Mouse (Mus musculus) left cerebral cortex, adult 8-10 months (tissue): ENCODE measurements around the gene Ppp1r18. TPM values are rescaled to one million over a fixed set of nuclear protein-coding genes. Genes with fewer than 3 reads are reported as not detected.
"Not testable (repeated sequence)": the region's sequence is repeated elsewhere in the genome, so short reads cannot be mapped to it uniquely, and the experiment has no call there.

Experiments used
- DNase-seq, 2 experiments: peaks; one replicate each; pipeline ENCODE4 v3.0.0; 2022; ENCODE audit warnings: low spot score in 2 of 2
- total RNA-seq, 4 experiments: library from RNA; stranded (reverse); gene quantifications; 2 replicates each; pipeline ENCODE4 v1.2.4; 2022

Gene Ppp1r18
- total RNA-seq, 4 experiments from 2014 or later = 9.1 to 15.0 (median 10.9) TPM

DNA sequence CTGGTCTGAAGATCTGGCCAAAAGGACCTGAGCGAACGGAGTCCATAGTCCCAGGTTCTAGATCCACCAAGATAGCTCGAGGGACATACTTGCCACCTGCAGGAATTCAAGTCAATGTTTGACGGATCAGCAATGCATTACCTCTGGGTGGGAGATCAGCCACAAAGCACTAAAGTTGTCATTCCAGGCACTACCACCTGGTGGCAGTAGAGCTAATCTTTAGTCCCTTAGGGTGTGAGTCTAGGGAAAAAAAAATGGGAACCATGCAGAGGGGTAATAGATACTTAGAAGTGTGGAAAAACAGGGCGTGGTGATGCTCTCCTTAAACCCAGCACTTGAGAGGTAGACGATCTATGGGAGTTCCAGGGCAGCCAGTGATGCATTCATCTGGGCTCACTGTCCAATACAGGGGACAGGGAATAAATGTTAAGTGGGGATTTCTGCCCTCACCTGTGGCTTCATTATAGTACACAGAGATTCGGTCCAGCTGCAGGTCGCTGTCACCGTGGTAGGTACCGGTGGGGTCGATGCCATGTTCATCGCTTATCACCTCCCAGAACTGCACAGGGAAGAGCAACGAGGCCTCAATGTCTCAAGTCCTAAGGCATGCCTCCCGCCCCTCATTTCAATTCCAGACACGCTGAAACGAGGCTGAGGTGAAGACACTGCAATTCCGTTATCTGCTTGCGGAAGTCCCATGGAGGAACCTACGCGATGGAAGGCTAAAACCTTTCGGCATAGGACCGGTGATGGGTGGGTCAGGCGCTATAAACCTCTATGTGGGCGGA is 29.0 kb upstream of the Ppp1r18 start:
- peak; percentile 79 to 80 for DNase-seq

DNA sequence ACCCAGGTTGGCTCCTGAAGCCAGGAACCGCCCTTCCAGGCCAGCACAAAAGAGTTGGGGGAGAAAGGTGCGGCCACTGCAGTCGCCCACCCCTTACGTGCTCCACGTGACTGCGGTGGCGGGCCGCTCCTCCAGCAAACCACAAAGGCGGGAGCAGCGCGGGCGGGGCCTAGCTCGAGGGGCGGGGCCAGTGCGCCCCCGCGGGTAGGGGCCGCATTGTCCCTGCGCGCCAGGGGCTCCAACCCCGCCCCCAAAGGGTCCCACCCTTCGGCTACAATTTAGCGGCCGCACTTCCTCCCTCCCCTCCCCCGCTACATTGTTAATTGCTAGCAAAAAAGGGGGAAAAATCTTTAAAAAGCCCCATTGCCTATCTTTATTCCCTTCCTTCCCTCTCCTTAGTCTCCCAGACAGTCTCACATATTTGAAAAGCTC is 28.4 kb upstream of the Ppp1r18 start:
- peak; percentile 56 to 84 for DNase-seq

GRCm38 (mm10) chr17:35837487-35837886 is 27.9 kb upstream of the Ppp1r18 start:
- DNase-seq = no peak

GRCm38 (mm10) chr17:35838122-35838544 is 27.3 kb upstream of the Ppp1r18 start, which contains the start of gene Tubb5:
Tubb5 (minus strand) TSS chr17:35838306.
- peak; percentile 89 to 97 for DNase-seq

DNA sequence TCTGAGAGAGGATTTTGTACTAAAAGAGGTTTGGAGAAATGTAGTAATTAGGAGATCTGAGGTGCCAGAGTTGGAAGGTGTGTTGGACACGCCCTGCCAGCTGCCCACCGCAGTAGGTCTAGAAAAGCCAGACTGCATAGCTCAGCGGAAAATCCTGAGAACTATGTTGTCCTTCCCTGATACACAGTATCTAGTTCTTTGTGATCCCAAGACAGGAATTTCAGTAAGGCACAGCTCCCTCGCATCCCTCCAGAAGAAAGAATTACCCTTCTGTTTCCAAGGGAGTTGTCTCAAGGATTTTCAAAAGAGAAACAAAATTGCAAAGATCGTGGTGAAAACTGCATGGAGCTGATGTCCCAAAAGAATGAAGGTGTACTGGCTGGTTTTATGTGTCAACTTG is 26.8 kb upstream of the Ppp1r18 start:
- no peak for DNase-seq

DNA sequence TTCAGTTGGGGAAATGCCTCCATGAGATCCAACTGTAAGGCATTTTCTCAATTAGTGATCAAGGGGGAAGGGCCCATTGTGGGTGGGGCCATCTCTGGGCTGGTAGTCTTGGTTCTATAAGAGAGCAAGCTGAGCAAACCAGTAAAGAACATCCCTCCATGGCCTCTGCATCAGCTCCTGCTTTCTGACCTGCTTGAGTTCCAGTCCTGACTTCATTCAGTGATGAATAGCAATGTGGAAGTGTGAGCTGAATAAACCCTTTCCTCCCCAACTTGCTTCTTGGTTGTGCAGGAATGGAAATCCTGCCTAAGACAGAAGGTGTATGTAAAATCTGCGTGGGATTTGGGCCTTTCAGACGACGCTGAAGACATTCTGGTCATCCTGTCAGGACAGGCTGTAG is 26.4 kb upstream of the Ppp1r18 start:
- DNase-seq = not testable (repeated sequence)

DNA sequence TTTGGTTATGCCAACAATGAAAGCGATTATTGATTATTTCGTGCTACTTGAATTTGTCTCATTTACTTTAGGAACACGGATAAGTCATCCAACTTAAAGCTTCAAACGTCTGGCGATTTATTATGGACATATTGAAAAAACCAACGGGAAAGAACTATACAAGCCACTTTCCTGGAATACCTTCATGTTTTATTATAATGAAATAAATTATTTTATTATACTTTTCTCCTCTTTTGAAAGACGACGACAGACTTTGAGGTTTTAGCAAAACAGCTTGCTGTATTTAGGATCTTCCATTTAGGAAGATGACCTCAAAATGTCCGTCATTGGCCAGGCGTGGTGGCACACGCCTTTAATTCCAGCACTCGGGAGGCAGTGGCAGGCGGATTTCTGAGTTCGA is 24.8 kb upstream of the Ppp1r18 start:
- DNase-seq = no peak

- DNase-seq = peak; percentile 95 to 100
Measured at GRCm38 (mm10) chr17:35841076-35841950, 24.1 kb upstream of the Ppp1r18 start, which contains the start of gene Mdc1. Mdc1 (plus strand) TSS chr17:35841515.

DNA sequence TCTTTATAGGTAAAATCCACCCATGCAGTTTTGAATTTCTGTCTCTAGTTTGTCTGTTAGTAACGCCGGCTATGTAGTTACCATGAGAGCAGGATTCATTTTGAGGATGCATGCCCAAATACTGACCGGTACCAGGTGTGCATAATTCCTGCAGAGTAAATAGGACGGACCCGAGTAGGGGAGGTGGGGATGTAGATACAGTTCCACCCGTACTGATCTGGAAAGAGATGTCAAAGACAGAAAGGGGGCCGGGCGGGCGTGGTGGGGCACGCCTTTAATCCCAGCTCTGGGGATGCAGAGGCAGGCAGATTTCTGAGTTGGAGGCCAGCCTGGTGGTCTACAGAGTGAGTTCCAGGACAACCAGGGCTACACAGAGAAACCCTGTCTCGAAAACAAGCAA is 23.4 kb upstream of the Ppp1r18 start:
- DNase-seq = no peak

DNA sequence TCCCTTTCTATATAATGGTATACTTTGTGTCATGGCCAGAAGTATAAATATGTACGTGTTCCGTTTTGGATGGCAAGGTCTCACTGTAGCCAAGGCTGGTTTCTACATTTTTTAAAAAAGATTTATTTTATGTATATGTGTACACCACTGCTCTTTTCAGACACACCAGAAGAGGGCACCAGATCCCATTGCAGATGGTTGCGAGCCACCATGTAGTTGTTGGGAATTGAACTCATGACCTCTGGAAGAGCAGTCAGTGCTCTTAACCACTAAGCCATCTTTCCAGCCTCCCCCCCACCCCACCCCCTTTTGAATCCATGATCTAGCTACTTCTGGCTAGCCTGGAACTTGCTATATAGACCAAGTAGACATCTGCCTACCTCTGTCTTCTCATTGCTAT is 21.9 kb upstream of the Ppp1r18 start:
- no peak for DNase-seq

DNA sequence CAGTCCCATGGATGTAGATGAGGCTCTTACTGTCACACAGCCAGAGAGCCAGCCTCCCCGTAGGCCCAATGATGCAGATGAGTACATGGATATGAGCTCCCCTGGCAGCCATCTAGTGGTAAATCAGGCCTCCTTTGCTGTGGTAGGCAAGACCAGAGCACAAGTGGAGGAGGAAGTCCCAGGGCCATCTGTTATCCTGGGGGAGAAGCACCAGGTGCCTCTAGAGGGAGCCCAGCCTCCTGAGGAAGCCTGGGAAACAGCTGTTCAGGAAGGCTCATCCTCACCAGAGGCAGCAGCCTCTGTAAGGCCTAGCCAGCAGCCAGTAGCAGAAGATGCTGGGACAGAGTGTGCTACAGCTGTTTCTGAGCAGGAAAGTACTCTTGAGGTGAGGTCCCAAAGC is 17.3 kb upstream of the Ppp1r18 start:
- peak in 1 of 2 experiments; percentile 74 for DNase-seq

- no peak for DNase-seq
Measured at GRCm38 (mm10) chr17:35850974-35851373, 14.4 kb upstream of the Ppp1r18 start.

DNA sequence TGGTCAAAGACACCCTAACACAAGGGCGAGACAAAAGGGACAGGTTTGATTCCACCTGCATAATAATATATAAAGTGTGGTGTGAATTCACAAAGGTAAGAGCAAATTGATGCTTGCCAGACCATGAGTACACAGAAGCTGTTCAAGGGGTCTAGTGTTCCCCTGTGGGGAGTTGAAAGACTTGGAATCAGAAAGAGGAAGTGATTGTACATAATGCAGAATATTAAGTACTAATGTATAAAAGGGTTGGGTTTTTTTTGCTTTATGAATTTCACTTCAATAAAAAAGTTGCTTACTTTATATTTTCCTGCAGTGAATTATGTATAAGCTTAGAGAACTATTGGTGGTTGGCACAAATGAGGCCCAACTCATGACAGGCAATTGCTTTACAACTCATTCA is 6.0 kb upstream of the Ppp1r18 start:
- DNase-seq = no peak

DNA sequence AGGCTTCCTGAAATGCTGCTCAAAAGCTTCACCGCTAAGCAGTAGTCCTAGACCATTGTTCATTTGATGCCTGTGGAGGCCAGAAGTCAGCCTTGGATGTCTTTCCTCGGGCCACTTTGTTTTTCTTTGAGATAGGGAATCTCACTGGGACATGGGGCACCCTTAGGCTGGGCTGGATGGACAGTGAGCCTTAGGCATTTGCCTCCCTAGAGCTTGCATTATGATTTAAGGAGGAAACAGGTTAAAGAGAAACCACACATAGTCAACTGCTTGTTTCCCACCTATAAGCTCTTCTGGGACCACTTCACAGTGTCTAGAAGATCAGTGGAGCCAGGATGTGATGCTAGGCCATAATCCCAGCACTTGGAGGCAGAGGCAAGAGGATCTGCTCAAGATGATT is 5.6 kb upstream of the Ppp1r18 start:
- no peak for DNase-seq

DNA sequence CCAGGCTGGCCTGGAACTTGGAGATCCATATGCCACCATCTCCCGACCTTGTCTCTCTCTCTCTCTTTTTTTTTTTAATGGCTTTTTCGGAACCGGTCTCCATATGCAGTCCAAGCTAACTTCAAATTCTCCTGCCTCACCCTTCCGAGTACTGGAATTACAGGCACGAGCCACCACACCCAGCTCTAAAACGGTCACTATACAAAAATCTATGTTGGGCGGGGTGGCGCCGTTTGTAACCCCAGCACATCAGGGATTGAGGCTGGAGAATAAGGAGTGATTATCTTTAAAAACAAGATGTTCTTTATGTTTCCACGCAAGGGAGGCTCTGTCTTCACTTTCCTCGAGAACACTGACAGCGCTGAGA is 4.6 kb upstream of the Ppp1r18 start:
- no peak for DNase-seq

GRCm38 (mm10) chr17:35861198-35861857 is 4.1 kb upstream of the Ppp1r18 start, which contains the start of gene Nrm:
Nrm (plus strand) TSS chr17:35861318.
- peak; percentile 82 to 84 for DNase-seq

- DNase-seq = no peak
Measured at GRCm38 (mm10) chr17:35864832-35865353, 500 bp upstream of the Ppp1r18 start.

- DNase-seq = no peak
Measured at GRCm38 (mm10) chr17:35866281-35866831, 963 bp downstream of the Ppp1r18 start.

- DNase-seq = no peak
Measured at GRCm38 (mm10) chr17:35866911-35867890, 1.8 kb downstream of the Ppp1r18 start.
